Mouse (Mus musculus): ENCODE results near the gene Gm853.

GRCm38 (mm10) chr4:130224071-130224470, 1.9 kb upstream of the Gm853 start:
- TF ChIP-seq POLR2A (IDR thresholded peaks at IDR 0.05; ENCODE audit: borderline replicate concordance, extremely low read depth, insufficient read depth, insufficient read length, poor library complexity, severe bottlenecking) (no peak), CTCF (IDR thresholded peaks at IDR 0.05; ENCODE audit: borderline replicate concordance, extremely low read depth, insufficient read depth, insufficient read length) (no peak)

Measured in brain, embryonic 14.5 days (tissue).